Mouse (Mus musculus) forebrain, embryonic 11.5 days (tissue): ENCODE data around the gene Ipo5. TPM values are rescaled to one million over a fixed set of nuclear protein-coding genes. Genes with fewer than 3 reads are reported as not detected.
A peak's percentile ranks its signal among the peaks of the same experiment; 100 is the strongest.

ENCODE experiments used
- ATAC-seq: fragments of 200-750 bp; cut with Nextera tagmentation; replicated peaks from 2 replicates; pipeline ENCODE4 v1.8.0; 2017; ENCODE audit warnings: moderate TSS enrichment; ENCODE audit not compliant: low FRiP score
- DNase-seq: peaks from one replicate; pipeline ENCODE4 v3.0.0-alpha.2; 2017; ENCODE audit warnings: low spot score
- H3K27ac ChIP-seq: fragments of 300-500 bp; sonication (generic); 2 replicates; pipeline ENCODE4 v1.5.1; 2014; ENCODE audit warnings: low read depth, low read length
- H3K27me3 ChIP-seq: fragments of 300-500 bp; sonication (generic); 2 replicates; pipeline ENCODE4 v1.6.1; 2014; ENCODE audit warnings: mild to moderate bottlenecking, low read length, mixed read lengths; ENCODE audit not compliant: control insufficient read depth, insufficient read depth
- H3K36me3 ChIP-seq: fragments of 300-500 bp; sonication (generic); 2 replicates; pipeline ENCODE4 v1.6.1; 2014; ENCODE audit warnings: mild to moderate bottlenecking, low read length, moderate library complexity, mixed read lengths; ENCODE audit not compliant: control insufficient read depth, insufficient read depth
- H3K4me1 ChIP-seq: fragments of 300-500 bp; sonication (generic); replicated peaks from 2 replicates; pipeline ENCODE4 v1.6.1; 2014; ENCODE audit warnings: low read length, mixed read lengths; ENCODE audit not compliant: control insufficient read depth, insufficient read depth
- H3K4me2 ChIP-seq: fragments of 300-500 bp; sonication (generic); 2 replicates; pipeline ENCODE4 v1.6.1; 2014; ENCODE audit warnings: low read depth, mild to moderate bottlenecking, low read length, moderate library complexity, mixed read lengths; ENCODE audit not compliant: severe bottlenecking
- H3K4me3 ChIP-seq: fragments of 300-500 bp; sonication (generic); 2 replicates; pipeline ENCODE4 v1.5.1; 2014; ENCODE audit warnings: low read depth, low read length
- H3K9ac ChIP-seq: fragments of 300-500 bp; sonication (generic); 2 replicates; pipeline ENCODE4 v1.6.1; 2014; ENCODE audit warnings: low read length
- H3K9me3 ChIP-seq: fragments of 300-500 bp; sonication (generic); 2 replicates; pipeline ENCODE4 v1.6.1; 2016; ENCODE audit warnings: low read length, mixed read lengths; ENCODE audit not compliant: control insufficient read depth
- WGBS: fragments of 180-500 bp; shearing (Covaris S2); extraction: QIAGEN DNeasy Blood & Tissue Kit; methylation state at CpG from one replicate; pipeline ENCODE4 v1.1.7; 2014; 5-methylcytosine and 5-hydroxymethylcytosine counted together
- polyA plus RNA-seq: library from polyadenylated mRNA; unstranded; fragments of >200 nt; fragmentation: Nextera tagmentation; extraction: Ambion mirVana; gene quantifications from 2 replicates; pipeline ENCODE4 v1.2.1, GENCODE M21; 2014

Gene Ipo5
- polyA plus RNA-seq, 1 experiment from 2014 or later = 181 TPM

DNA sequence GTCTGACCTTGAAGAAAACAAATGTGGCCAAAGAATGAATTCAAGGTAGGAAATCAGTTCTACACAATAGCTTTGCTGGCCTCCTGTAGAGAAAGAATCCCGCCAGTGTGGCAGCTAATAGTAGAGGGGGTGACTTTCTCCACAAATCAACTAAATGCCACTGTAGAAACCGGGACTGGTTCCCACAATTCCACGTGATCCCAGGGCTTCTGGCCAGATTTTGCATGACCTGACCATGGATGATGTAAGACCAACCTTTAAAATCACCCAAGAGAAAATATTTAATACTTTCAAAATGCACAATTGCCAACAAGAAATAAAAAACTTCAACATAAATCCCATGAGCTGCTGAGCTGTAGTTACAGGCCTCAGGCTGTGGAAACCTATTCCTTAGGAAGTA lies 1.6 kb upstream of the Ipo5 start:
- no peaks in the 10 kb centered on the region for H3K36me3 ChIP-seq
- DNase-seq = no peak

DNA sequence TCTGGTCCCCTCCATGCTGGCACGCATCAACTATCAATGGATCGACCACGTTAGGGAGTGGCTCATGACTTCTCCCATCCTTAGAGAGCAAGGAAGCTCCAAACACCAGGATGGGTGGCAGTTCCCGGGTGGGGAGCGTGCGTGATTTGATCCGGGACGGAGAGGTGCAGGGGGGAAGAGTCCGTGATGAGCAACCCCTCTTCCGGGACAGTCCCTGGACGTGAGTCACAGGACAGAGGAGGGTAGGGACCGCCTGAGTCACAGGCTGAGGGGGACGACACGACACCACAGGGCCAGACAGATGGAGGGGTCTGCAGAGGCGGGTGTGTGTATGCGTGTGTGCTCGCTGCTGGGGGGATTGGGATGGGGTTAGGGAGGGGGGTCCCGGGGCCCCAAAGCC lies 704 bp upstream of the Ipo5 start:
- peak; percentile 83 for ATAC-seq

More for the DNA sequence above, 1.6 kb upstream of the Ipo5 start:
- Histone ChIP-seq H3K27me3 (no peaks in the 10 kb centered on the region), H3K9me3 (no peaks in the 10 kb centered on the region), H3K9ac (no peak overlapping the region), H3K4me1 (no peaks in the 10 kb centered on the region), H3K27ac (no peak overlapping the region), H3K4me2 (no peak overlapping the region), H3K4me3 (no peak overlapping the region)
- no peak for ATAC-seq
- 42% methylated on average over 3 of the region's 3 CpGs for WGBS

DNA sequence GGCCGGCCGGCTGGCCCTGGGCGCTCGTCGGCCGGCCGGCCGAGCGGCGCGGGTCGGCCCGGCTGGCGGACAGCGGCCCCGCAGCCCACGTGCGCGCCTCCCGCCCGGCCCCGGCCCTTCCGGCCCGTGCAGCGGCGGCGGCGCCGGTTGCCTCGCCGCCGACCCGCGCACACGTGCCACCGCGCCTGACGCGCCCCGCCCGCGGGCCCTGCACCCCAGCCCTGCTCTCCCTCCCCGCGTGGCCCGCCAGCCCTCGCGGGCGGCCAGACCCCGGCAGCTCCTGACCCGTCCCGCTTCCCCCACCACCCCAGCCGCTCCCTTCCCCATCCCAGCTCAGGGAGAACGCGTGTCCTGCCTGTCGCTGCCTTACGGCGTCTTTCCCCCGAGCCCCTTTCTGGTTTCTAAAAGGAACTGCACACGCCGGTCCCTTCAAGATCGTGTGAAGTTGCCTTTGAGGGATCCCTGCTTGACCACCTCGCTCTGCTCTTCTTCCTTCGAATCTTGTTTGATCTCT lies 421 bp downstream of the Ipo5 start:
- H3K4me2 ChIP-seq = peak overlapping the region; percentile 56
- 0 out of 2 replicates have a peak, but pooled peaks cover 2% of the 10 kb centered on the region for H3K4me1 ChIP-seq
- H3K4me3 ChIP-seq = peak overlapping the region; percentile 93
- no peaks in the 10 kb centered on the region for H3K36me3 ChIP-seq
- no peaks in the 10 kb centered on the region for H3K27me3 ChIP-seq
- no peaks in the 10 kb centered on the region for H3K9me3 ChIP-seq
- peak overlapping the region; percentile 83 for H3K27ac ChIP-seq
- under 1% methylated on average over 40 of the region's 63 CpGs for WGBS
- ATAC-seq = peak; percentile 48; the same call in 1 of the 2 replicates
- peak; percentile 86 for DNase-seq
- peak overlapping the region; percentile 93 for H3K9ac ChIP-seq

More for the DNA sequence above, 704 bp upstream of the Ipo5 start:
- DNase-seq = no peak
- Histone ChIP-seq H3K36me3 (no peaks in the 10 kb centered on the region), H3K4me2 (peak overlapping the region; percentile 73), H3K9me3 (no peaks in the 10 kb centered on the region), H3K27me3 (no peaks in the 10 kb centered on the region), H3K27ac (peak overlapping the region; percentile 59; the same call in 1 of the 2 replicates), H3K4me3 (peak overlapping the region; percentile 93), H3K9ac (peak overlapping the region; percentile 65), H3K4me1 (no peaks in the 10 kb centered on the region)
- 1% methylated on average over 18 of the region's 18 CpGs for WGBS

DNA sequence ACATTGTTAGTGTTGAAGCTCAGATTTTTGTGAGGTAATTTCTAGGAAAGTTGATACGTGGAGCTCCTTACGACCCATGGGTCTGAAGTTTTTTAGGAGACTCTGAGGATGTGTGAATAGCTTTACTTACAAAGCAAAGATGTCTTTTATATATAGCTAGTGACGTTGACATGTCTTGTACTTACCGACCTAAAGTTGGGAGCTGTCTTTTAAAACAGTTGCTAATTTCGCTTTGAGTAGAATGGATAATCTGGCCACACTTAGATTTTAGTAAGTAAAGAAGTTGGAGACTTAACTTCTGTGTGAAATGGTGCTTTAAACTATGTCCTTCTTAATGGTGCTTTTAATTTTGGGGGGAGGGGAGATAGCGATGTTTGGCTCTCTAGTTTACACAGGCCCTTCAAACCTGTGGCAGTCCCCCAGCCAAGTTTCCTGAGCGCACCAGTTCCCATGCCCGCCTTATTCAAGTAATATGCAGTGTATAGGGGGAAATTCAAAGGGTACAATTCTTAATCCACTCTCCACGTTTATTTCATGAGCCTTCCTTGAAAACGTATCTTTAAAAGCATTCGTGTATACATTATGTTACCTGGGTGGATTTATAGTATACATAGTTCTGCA lies 1.2 kb downstream of the Ipo5 start:
- Histone ChIP-seq H3K27ac (no peak overlapping the region), H3K36me3 (no peaks in the 10 kb centered on the region), H3K9me3 (no peaks in the 10 kb centered on the region), H3K9ac (peak overlapping the region; percentile 93), H3K27me3 (no peaks in the 10 kb centered on the region), H3K4me2 (peak overlapping the region; percentile 56), H3K4me1 (0 out of 2 replicates have a peak, but pooled peaks cover 2% of the 10 kb centered on the region), H3K4me3 (peak overlapping the region; percentile 93)
- ATAC-seq (no peak), DNase-seq (no peak)
- 2% methylated on average over 11 of the region's 11 CpGs for WGBS

DNA sequence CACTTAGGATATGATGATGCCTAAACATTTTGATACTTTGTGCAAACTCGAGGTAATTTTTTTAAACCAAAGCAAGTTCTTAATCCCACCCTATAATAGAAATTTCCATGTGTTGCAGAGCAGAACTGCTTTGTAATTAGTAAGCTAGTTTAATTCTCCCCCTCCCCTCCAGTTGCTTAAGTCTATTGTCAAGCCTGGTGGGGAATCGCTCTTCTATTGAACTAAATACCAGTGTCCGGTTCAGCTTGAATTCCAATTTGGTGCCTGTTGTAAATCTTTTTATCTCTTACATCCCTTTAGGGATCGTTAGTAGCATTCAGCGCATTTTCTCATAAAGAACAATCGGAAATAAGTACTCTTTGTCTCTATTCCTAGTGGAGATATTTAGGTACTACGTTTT lies 1.9 kb downstream of the Ipo5 start:
- Histone ChIP-seq H3K27me3 (no peaks in the 10 kb centered on the region), H3K27ac (no peak overlapping the region), H3K36me3 (no peaks in the 10 kb centered on the region), H3K9me3 (no peaks in the 10 kb centered on the region), H3K9ac (no peak overlapping the region; the same call in 1 of the 2 replicates), H3K4me2 (peak overlapping the region; percentile 56), H3K4me1 (0 out of 2 replicates have a peak, but pooled peaks cover 2% of the 10 kb centered on the region), H3K4me3 (peak overlapping the region; percentile 93)
- ATAC-seq = no peak
- WGBS = 4% methylated on average over 7 of the region's 7 CpGs
- no peak for DNase-seq

DNA sequence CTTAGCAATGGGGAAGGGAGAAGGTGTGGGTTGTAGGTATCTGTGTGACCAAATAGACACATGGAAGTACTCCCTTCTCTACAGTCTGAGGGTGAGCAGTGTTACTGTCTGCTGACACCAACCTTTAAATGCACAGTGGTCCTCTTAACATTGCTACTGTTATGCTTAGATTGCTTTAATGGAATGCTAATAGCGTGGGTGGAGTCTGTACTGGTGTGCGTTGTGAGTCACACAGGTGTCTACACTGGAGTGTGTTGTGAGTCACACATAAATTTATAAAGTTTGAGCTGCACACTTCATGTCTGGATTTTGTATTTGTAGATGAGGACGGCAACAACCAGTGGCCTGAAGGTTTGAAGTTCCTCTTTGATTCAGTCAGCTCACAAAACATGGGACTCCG lies 10.8 kb downstream of the Ipo5 start:
- ATAC-seq (no peak), DNase-seq (no peak)
- H3K27me3 ChIP-seq = no peaks in the 10 kb centered on the region
- no peak overlapping the region for H3K27ac ChIP-seq
- H3K9me3 ChIP-seq = no peaks in the 10 kb centered on the region
- H3K36me3 ChIP-seq = peaks cover 19% of the 10 kb centered on the region
- no peaks in the 10 kb centered on the region for H3K4me1 ChIP-seq
- no peak overlapping the region for H3K9ac ChIP-seq
- no peak overlapping the region for H3K4me3 ChIP-seq
- H3K4me2 ChIP-seq = no peak overlapping the region
- WGBS = 95% methylated on average over 4 of the region's 4 CpGs

DNA sequence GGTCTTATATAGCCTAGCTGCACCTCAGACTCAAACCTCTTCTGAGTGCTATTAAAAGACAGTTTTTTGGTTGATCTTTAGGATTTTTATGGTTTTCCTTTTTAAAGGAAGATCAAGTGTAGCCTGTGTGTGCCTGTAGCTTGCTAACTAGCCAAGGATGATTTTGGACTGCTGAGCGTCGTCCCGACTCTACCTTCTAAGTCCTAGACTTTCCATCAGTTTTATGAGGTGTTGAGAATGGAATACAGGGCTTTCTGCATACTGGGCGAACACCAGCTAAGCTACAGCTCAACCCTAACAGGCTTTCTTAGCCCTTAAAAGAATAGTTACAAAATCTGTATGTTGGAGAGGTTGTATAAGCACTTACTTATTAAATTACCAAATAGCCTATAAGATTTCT lies 13.0 kb downstream of the Ipo5 start:
- DNase-seq (no peak), ATAC-seq (no peak)
- H3K36me3 ChIP-seq = peaks cover 22% of the 10 kb centered on the region
- H3K4me2 ChIP-seq = no peak overlapping the region
- H3K9ac ChIP-seq = no peak overlapping the region
- no peak overlapping the region for H3K4me3 ChIP-seq
- H3K27me3 ChIP-seq = no peaks in the 10 kb centered on the region
- H3K27ac ChIP-seq = no peak overlapping the region
- 91% methylated on average over 4 of the region's 4 CpGs for WGBS
- H3K9me3 ChIP-seq = no peaks in the 10 kb centered on the region
- no peaks in the 10 kb centered on the region for H3K4me1 ChIP-seq

DNA sequence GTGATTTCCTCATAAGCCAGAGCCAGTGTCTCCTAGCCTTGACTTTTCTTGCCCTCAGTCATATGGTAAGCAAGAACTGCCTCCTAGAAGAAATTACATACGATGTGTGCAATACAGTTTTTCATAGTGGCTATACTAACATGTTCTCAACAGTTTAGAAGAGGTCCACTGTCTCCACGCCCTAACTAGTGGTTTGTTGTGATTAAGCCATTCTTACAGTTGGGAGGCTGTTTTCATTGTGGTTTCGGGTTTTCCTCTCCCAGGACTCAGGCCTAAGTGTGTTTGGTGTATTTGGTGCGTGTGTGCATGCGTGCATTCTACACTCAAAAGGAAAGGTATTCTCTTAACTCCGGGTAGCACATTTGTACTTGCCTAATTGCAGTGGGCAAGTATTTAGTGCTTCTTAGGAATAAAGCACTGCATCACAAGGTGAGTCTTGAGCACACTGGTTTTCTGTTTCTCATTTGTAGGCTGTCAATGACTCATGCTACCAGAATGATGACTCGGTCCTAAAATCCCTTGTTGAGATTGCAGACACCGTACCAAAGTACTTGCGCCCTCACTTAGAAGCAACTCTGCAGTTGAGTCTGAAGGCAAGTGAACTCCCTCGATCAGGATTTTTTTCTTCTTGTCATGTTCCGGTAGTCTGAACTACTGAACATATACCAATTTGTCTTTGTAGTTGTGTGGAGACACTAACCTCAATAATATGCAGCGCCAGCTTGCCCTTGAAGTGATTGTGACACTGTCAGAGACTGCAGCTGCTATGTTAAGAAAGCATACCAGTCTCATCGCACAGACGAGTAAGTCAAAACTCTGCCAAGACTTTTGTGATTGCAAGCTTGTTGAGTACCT lies 14.9 kb downstream of the Ipo5 start:
- Histone ChIP-seq H3K36me3 (peaks cover 24% of the 10 kb centered on the region), H3K27me3 (no peaks in the 10 kb centered on the region), H3K9ac (no peak overlapping the region), H3K4me1 (no peaks in the 10 kb centered on the region), H3K9me3 (no peaks in the 10 kb centered on the region), H3K4me2 (no peak overlapping the region), H3K4me3 (no peak overlapping the region), H3K27ac (no peak overlapping the region)
- WGBS = 93% methylated on average over 14 of the region's 14 CpGs
- DNase-seq (no peak), ATAC-seq (no peak)
